Mouse (Mus musculus) c-Kit-positive CD71-negative TER-119-negative erythroid progenitor cells, embryonic 14.5 days (primary cell): ENCODE data around the gene Foxa3.

Experiments
- DNase-seq: peaks from one replicate; pipeline ENCODE4 v3.0.0-alpha.2; 2013; ENCODE audit warnings: low read depth

The Foxa3 gene

DNA sequence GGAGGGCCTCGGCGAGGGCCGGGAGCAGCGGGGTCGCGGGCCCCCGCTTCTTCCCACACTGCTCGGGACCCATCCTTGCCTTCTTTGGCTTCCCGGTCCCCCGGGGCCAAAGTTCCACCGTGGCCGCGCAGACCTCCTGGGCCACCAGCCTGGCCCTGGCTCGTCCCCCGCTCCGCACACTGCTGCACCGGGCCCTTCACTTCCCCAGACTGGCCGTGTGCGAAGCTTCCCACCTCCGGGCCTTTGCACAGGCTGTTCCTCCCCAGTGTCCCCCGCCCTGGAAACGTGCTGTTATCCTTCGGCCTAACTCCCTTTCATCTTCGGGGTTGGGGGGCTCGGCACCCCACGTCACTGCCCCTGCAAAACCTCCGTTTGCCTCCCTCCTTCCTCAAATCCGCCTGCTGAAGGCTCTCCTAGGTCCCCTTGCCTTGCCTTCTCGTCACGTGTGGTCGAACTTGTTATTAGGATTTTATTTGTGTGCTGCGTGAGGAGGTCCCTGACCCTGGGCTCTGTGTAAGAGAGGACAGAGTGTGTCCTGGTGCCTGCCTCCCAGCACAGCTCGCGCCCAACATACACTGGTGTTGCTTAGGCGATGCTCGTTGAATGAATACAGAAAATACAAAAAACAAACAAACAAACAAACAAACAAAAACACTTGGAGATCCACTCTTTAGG is 1.4 kb upstream of the Foxa3 start:
- no peak for DNase-seq

DNA sequence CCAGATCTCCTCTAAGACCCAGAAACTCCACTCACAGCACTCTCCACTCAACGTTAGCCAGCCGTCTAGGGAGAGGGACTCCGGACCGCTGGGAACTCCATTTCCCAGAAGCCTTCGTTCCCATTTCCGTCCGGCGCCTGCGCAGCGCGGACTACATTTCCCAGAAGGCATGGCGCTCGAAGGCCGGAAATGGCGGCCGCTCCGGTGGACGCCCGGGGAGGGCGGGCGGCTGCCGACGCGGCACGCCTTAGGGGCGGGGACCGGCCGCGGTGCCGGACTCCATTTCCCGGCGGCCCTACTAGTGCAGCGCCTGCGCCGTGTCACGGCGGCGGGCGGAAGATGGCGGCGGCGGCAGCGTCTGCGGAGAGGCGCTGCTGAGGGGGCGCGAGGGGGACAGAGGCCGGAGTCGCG is 763 bp upstream of the Foxa3 start, which contains the start of gene Sympk:
Gene Sympk, plus strand, starts transcription at position 282 of the 411 bp plus-strand sequence.
- peak; percentile 87 for DNase-seq

DNA sequence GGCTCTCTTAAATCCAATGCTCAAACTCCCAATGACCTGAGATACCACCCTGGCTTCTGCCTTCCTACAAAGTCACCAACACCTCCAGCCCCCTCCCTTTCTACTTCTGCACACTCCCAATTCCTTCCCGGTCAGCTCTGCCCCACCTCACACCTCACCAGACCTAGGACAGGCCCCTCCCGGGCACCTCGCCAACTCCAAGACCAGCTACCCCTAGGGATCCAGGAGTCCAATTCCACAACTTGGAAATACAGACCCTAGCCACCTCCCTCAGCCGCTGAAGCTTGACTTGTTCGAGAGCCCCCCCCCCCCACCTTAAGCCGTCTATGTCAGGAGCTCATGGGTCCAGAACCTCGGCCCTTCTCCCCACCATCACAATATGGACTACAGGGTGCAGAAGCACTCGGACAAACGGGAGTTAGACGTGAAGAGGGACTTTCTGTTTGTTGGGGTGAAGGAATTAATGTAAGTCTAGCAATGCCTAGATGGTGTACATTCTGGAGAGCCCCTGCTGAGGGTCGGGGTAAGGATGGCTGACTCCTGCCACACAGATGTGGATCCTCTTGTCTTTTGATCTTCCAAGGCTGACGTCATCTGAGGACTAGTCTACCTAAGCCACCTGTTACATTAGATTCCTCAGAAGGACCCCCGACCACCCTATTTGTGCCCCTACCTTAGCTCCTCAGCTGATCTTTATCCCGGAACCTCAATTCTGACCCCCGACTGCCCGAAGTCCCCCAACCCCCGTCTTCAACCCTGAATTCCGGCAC is 964 bp downstream of the Foxa3 start:
- DNase-seq = no peak

DNA sequence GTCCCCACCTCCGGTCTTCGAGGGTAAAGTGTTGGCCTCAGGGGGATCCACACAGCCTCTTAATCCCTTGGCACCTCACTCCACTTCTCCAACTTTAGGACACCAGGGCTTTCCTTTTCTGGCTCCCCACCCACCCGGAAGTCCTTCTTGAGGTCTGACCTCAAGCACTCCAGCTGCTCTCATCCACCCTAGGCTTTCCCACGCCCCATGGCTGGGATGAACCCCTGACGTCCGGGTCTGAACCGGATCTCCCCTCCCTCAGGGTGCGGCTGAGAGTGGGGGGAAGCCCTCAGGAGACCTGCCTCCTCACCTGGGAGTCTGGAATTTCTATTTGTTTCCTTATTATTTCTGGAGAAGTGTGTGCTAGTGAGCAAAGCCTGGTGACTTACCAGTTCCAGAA is 2.3 kb downstream of the Foxa3 start:
- DNase-seq = no peak

DNA sequence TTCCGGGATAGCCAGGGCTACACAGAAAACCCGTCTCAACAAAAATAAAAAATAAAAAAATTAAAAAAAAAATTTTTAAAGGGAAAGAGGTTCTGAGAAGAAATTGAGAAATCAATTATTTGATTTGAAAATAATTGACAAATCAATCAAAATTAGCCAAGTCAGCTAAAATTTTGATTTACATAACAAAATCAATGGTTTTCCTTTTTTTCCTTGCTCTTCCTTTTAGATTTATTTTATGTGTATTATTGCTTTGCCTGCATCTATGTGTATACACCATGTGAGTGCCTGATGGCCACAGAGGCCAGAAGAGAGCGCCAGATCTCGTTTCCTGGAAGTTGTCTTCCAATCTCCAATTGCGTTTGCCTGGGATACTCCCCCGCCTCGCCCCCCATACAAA is 5.4 kb downstream of the Foxa3 start:
- no peak for DNase-seq

DNA sequence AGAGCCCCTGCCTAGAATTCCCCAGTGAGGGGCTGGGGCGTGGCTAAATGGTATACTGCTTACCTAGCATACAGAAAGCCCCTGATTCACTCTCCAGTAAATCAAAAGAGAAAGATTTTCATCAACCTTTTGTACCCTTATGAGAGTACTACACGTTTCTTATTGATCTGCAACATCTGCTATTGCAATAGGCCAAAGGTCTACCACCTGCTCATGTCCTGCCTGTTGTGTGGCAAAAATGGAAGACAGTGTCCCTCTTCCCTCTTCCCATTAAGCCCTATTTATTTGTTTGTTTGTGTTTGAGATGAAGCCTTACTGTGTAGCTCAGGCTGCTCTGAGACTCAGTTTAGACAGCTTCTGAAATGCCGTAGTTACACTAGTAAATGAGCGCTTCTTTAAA is 7.3 kb downstream of the Foxa3 start:
- no peak for DNase-seq

DNA sequence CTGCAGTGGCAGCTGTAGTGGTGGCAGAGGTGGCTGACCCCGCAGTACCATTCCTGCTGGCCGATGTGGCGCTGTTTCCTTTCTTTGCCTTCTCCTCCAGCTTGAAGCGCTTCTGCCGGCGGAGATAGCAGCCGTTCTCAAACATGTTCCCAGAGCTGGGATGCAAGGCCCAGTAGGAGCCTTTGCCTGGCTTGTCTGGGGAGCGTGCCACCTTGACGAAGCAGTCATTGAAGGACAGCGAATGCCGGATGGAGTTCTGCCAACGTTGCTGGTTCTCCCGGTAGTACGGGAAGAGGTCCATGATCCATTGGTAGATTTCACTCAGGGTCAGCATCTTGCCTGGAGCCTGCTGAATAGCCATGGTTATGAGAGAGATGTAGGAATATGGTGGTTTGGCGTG is 8.9 kb downstream of the Foxa3 start:
- DNase-seq = no peak

DNA sequence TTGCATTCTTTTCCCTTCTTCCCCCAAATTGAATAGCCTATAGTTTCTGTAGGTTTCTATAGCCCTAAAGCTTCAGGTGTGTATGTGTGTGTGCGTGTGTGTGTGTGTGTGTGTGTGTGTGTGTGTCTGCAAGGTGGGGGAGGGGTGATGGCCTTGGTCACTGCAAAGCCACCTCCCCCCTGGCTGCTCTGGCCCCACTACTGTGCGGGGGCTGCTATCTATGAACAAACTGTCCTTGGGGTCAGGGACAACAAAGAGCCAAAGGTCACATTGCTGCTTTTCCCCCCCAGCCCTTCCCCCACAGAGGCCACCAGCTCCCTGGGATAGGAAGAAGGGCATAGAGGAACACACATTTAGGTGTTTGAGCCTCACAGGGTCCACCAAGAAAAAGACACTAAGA is 10.5 kb downstream of the Foxa3 start:
- no peak for DNase-seq

DNA sequence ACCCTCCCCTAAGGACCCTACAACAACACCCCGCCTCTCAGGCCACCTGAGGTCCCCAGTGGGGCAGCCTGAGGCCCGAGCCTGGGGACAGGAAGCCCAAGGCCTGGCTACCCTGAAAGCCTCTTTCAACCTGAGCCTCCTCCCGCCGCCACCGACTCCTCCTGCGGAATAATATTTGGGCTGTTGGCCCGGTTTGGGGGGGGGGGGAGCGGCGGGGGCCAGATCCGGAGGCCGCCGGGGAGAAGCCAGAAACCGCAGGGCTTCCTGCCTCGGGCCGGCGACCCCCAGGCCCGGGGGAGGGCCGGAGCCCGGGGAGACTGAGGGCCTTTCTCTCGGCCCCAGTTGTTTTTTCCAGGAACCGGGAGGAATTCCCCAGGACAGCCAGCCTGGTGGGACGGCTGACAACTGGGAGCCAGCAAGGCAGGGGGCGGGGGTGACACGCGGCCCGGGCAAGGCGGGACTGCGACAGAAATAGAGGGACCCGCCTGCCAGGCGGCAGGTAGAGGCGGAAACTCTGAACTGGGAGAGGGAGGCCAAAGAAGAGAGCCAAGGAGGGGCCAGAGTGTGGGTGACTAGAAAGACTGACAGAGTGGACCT is 11.2 kb downstream of the Foxa3 start:
- DNase-seq = no peak

DNA sequence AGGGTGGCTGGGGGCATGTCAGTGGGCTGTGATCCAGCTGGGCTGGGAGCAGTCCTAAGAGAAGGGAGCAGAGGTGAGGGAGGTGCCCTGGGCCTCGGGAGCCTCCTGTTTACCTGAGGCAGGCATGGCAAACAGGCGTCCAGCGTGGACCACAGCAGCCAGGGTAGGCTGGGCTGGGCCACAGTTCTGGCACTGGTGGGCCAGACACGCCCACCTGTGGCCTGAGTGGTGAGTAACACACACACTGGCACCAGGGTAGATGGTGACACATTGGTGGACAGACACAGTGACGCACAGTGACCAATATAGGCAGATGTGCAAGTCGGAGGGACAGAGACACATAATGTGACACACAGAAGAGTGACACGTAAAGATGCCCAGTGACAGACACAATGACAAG is 12.8 kb downstream of the Foxa3 start:
- no peak for DNase-seq

DNA sequence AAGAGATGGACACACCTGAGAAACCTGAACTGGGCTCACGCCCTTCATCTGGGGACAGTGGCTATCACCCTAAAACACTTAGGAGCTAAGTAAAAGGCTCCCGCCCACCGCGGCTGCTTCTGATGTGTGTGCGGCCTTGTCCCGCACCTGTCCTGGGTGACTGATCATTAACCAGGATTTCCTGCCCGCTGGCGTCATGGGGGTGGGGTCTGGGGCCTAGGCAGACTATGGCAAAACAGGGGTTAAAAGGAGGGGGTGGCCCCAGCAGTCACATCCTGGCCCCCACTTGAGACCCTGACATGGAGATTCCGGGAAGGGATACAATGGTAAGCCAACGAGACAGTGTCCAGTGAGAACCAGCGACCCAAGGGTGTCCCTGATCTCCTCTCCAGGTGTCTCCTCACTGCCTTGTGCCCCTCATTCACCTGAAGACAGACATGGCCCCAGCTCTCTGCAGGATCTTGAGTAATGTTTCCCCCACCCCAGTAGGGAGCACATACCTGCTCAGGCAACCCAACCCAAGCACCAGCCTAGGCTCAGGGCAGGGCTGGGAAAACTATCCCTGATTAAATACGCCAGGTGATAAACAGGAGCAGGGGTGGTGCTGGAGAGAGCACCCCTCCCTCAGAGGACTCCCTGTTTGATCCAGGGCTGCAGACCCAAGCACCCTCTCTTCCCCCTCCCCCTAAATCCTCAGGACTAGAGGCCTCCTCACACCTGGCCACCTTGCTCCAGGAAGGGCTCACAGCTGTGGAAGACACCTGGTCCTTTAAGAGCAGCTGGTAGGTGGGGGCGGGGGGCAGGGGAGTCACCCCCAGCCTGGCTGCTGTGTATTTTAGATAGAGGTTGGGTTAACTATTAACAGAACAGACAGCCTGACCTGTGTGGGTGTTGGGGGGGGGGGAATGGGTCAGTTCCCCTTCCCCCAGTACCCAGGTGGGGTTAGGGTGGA is 16.0 kb downstream of the Foxa3 start:
- no peak for DNase-seq

DNA sequence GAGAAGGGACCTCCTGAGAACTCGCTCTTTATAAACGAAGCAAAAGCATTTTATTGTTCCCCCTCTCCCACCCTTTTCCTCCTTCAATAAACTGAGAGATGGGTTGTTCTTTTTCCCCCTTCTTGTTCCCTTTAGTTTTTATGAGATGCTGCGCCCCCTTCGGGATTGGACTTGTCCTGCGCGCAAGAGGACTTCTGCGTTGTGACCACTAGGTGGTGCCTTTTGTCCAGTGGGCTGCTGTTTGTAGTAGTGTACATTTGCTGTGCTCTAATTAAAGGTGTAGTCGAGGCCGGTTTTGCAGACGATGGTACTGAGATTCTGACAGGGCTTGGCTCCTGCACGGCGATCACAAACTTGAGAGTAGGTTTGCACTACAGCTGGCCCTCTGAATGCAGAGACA is 16.9 kb downstream of the Foxa3 start:
- DNase-seq = peak; percentile 88

DNA sequence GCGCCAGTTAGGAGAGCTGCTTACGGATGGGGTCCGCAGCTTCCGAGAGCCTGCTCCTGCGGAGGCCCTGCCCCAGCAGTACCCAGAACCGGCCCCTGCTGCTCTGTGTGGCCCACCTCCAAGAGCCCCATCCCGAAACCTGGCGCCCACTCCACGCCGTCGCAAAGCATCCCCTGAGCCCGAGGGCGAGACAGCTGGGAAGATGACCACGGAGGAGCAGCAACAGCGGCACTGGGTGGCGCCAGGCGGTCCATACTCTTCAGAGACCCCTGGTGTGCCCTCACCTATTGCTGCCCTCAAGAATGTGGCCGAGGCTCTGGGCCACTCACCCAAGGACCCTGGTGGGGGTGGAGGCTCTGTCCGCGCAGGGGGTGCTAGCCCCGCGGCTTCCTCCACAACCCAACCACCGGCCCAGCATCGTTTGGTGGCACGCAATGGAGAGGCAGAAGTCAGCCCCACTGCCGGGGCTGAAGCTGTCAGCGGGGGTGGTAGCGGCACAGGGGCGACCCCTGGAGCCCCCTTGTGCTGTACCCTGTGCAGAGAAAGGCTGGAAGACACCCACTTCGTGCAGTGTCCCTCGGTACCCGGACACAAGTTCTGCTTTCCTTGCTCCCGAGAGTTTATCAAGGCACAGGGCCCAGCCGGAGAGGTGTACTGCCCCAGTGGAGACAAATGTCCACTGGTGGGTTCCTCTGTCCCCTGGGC is 17.8 kb downstream of the Foxa3 start:
- DNase-seq = no peak

DNA sequence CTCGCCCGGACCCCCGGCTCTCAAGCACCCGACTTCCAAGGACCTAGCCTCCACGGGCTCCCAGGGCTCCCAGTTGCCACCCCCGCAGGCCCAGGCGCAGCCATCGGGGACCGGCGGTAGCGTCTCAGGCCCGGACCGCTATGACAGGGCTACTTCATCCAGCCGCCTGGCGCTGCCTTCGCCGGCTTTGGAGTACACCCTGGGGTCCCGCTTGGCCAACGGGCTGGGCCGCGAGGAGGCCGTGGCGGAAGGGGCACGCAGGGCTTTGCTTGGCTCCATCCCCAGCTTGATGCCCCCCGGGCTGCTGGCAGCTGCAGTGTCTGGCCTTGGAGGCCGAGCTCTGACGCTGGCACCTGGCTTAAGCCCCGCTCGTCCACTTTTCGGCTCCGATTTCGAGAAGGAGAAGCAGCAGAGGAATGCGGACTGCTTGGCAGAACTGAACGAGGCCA is 18.7 kb downstream of the Foxa3 start:
- DNase-seq = no peak

DNA sequence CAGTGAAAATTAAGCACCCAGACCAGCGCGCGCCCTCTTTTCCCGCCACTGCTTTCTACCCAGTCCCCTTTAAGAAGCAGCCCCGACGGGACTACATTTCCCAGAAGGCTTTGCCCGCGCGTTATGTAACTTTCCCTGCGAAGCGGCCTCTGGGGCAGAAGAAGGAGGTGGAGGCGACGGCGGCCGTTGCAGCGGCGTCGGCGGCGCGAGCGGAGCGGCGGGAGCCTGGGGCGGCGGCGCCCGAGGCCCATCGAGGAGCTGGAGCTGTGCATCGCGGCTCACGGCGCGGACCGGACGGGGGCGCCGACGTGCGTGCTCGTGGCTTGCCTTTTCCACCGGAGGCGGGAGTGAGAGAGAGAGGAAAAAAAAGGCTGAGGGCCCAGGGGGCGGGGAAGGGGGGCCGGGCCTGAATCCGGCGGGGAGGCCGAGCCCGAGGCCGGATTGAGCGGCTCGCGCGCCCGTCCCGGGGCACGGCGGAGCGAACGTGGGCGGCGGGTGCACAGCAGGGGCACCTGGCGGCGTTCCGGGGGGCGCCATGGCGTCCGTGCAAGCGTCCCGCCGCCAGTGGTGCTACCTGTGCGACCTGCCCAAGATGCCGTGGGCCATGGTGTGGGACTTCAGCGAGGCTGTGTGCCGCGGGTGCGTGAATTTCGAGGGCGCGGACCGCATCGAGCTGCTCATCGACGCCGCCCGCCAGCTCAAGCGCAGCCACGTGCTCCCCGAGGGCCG is 19.3 kb downstream of the Foxa3 start, which contains the start of gene Irf2bp1:
Gene Irf2bp1, plus strand, starts transcription at position 143 of the 729 bp plus-strand sequence.
- DNase-seq = peak; percentile 83

DNA sequence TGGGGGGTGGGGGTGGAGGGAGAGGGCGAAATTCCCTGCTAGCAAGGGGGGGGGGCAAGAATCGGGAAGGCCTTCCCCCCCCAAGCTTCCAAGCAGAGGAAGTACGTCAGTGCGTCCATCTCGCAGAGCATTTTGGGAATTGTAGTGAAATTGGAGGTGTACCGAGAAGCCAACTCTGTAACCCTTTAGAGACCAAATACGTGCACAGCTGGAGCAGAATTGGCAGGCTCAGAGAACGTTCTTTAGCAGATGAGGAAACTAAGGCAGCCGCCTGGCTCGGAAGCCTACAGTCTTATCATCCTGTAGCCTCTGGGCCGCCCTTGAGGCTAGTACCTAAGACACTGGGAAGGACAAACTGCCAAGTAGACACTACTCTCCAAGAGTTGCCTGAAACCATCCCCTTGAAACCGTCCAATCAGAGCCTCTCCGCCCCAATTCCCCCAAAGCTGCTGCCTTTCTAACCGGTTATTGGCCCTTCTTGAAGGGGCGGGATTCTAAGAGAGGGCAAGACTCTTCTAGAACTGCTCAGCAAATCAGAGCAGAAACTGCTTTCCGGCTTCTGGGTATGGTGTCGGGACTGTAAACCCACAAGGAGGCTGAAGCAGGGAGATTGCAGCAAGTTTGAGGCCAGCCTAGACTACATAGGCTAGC is 20.4 kb downstream of the Foxa3 start:
- DNase-seq = peak; percentile 77

DNA sequence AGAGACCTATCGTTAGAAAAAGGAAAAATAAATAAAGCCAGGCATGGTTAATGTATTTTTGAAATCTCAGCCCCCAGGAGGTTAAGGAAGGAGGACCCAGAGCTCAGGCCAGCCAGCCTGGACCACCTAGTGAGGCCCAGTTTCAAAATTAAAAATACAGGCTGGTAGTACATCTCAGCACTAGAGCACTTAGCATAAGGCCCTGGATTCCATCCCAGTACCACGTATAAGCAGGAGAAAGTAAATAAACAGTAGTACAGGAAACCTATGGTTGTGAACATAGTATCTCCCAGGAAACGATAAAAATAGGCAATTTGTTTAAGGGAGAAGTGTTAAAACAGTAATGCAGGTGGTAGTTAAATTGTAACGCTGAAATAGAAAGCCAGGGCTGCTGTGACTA is 21.2 kb downstream of the Foxa3 start:
- no peak for DNase-seq

DNA sequence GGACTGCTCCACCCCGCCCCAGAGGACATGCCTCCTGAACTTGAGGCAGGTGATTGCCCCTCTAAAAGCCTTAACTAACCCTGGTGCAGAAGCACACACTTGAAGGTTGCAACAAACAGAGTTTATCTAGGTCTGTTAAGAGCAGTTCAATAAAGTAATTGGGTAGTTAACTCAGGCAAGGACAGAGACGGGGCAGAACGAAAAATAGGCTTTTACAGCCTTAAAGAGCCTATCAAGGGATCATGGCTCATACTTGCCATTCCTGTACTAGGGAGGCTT is 21.6 kb downstream of the Foxa3 start:
- no peak for DNase-seq

DNA sequence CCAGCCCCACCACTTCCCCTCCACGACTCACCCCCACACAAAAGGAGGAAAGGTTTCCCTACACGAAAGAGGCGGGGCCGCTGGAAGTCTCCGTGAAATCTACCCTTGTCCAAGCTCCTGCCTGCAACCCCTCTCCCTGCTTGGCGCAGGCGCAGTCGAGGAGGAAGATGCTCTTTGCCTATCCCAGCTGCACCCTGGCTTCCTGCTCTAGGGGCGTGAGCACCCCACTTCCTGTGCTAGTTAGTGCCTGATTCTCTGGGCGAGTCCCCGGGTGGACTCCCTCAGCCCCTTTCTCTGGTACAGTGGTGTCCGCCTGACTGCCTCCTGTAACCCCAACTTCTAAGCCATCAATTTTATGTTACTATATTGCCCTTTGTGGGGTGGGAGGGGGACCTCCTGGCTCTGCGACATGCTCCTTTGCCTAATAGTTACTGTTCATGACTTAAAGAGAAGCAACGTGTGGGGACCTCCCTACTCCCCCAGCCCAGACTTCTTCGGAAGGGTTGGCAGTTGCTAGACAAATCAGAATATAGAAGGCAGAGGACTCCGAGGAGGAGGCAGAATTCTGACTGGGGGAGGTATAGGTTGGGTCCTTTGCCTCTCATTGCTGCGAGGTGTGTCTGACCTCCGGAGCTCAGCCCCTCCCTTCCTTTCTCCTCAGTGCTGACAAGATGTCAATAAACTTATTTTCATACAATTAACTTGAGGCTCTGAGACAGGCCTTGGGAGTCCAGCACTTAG is 22.1 kb downstream of the Foxa3 start:
- DNase-seq = peak; percentile 73

DNA sequence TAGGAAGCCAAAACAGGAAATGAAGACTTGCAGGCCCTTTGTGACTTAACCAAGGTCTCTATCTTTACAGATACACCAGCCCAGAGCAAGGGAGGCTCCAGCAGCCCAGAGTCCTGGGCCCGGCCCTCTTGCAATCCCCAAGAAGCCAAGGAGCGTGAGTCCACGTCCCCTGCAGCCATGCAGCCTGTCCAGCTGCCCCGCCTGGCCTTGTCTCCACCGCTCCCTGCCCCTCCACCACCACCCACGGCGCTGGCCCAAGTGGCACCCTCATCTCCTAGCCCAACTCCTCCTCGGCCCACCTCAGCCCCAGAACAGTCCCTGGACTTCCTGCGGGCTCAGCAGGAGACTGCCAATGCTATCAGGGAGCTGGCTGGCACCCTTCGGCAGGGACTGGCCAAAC is 22.9 kb downstream of the Foxa3 start:
- no peak for DNase-seq
